Mouse (Mus musculus) spleen, postnatal 14 days (tissue): ENCODE measurements around the gene Cngb1.

Source experiments
- DNase-seq, 2 experiments: peaks; one replicate each; pipeline ENCODE4 v3.0.0; 2021 to 2022; ENCODE audit warnings: low spot score in 2 of 2

Gene Cngb1

DNA sequence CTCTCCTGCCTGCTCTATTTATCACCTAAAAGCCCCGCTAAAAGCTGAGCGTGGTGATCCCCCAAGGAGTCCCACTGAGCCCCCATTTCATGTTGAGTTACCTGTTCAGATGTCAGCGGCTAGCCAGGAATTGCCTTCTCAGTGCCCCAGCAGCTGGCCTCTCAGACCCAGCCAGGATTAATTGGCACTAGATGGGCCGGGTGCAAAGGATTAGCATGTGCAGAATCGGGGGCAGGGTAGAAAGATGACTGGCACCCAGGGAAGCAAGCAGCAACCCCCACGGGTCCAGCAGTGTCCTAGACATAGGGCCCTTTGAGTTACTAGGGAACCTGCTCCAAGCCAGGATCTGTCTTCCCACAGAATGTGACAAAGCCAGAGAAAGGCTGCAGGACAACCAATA lies at the start of gene Cngb1:
Gene Cngb1 (minus strand): TSS at position 155 of the 400 bp plus-strand sequence.
- DNase-seq = no peak

DNA sequence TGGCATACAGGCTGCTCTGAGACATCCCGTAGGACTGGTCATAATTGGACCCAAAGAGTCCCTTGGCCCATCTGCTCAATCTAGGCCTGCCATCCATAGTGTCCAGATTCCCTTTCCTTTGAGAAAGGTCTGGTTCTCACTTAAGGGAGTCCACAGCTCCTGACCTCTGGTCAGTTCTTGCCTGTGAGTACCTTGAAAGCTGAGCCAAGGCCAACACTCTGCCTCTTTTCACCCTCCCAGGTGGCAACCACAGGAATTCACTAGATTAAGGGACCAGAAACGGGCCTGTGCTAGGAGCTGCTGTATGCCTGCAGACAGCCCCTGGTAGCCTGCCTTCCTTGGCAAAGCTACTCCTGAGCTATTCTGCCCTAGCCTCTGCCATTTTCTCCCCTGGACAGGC lies 48.2 kb upstream of the Cngb1 start:
- DNase-seq = no peak

DNA sequence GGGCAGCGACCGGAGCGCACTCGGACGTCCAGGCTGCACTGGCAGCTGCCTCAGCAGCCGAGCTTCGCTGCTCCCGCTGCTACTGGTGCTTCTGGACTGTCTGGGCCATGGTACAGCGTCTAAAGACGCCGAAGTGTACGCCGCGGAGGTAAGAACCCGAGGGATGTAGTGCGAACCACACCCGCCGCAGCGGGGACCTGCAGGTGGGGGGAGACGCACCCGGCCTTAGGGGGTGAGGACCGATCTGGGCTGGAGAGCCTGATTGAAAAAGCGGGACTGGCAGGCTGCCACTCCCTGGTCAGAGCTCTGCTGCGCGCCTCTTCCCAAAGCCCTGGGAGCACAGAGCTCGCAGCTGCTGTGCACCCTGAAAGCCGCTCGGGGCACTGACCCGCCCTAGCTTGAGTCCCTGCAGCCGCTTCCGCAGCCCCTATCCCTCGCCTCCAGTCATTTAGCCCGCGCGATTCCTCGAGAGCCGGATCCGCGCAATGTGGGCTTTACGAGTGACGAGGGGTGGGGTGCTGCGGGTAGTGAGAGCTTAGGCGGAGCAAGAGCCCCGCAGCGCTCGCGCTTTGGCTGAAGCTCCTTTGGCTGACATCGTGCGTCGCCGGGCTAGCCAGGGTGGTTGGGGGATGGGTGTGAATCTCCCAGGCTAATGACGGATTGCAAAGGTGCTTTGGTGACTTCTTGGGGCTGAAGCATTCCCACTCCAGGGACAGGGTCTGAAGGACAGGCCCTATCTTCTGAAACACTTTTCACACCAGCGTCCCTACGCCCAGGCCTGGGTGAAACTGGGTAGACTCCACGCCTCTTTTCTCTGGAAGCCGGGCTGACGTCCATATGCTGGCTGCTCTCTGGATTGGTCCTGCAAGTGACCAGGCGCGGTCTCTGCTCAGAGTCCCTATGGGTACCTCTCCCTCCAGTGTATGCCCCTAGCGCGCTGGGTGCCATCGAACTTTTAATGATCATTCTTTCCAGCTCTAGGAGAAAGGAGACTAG lies 46.8 kb upstream of the Cngb1 start:
- DNase-seq = no peak

DNA sequence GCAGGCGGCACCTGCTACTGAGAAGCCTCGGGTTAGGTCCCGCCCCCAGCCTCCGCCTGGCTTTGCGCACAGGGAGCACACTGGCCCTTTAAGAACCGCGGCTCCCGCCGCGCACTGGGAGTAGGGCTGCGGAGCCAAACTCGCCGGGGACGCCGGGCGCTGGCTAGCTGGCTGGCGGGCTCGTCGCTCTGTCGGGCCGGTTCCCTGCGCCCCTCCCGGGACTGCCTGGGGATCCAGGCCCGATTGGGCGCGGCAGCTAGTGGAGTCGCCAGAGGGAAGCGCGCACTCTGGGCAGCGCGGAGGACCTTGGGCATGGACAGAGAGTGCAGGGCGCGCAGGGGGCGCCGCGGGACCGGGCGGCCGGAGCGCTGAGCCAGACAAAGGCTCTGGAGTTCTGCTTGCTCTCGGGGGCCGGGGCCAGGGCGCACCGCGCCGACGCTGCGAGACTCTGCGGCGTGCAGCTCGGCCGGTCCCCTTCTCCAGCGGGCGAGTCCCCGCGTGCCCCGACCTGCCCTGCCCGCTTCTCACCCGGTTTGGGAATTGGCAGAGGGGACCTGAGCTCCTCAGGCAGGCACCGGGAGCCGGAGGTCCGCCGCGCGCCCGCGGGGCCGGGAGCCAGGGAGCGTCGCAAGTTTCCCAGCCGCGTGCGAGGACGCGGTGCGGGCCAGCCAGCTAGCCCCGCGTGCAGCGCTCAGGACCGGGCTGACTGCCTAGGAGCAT lies 45.9 kb upstream of the Cngb1 start, which contains the start of gene Mmp15:
Gene Mmp15 (plus strand): TSS at position 118 of the 720 bp plus-strand sequence.
- no peak for DNase-seq

DNA sequence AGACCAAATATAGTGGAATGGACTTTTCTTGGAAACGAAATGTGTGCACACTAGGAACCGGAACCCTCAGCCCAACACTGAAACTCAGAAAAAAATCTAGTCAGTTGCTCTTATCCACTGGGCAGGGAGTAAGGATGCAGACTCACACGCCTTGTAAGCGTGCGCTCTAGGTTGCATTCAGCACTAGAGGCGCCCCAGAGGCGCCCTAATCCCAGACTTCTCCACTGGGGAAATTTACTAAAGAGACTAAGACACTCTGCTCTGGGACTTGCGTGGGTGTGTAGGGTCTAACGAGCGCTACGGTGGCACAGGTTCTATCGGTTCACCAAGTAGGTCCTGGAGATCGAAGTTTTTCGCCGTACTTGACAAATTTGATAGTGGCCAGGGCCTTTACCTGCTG lies 45.1 kb upstream of the Cngb1 start:
- no peak for DNase-seq

DNA sequence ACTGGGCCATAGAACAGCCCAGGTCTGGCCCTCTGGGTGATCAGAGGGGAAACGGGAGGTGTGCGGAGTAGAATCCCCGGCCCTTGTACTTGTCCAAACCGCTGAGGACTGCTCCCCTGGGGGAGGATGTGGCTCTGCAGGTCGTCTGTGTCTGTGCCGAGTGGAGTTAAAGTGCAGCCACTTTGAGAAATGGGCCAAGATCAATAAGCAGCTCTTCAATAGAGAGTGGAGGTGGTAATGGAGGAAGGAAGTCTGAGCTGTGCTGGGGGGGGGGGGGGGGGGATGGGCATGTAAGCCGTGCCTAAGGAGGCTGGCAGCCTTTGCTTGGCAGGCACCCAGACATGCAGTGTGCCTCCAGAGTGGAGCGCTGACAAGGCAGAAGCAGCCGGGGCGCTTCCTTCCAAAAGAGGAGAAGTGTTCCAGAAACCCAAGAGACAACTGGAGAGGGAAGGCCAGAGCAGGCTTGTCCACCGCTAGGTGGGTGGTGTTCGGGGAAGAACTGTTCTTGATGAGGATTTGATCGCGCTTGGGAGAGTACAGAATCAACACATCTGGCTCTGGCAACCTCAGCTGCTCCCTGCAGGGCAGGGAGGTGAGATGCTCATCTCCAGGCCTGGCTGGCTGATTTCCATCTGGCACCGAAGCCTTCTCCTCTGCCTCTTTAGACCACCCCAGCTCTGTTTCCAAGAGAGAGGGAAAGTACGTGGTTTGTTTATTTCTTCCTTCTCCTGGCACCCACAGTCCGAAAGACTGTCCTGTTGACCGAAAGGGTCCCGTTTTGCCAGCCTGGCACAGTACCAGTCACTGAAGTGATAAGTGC lies 42.6 kb upstream of the Cngb1 start:
- DNase-seq = no peak

DNA sequence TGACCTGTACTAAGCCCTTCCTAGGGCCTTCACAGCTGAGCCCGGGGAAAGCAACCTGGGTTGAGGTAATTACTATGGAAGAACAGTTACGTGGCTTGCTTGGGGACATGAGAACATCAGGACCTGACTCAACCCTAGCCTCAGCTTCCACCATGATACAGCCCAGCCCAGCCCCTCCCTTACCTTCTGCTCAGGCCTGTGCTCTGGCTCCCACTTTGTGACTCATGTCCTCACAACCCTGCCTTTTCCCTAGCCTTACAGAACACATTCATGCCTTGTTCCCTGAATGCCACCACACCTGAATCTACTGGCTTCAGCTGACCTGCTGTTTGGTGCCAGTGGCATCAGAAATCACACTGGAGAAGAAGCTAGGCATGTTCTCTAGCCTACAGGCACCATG lies 42.0 kb upstream of the Cngb1 start:
- DNase-seq = no peak

DNA sequence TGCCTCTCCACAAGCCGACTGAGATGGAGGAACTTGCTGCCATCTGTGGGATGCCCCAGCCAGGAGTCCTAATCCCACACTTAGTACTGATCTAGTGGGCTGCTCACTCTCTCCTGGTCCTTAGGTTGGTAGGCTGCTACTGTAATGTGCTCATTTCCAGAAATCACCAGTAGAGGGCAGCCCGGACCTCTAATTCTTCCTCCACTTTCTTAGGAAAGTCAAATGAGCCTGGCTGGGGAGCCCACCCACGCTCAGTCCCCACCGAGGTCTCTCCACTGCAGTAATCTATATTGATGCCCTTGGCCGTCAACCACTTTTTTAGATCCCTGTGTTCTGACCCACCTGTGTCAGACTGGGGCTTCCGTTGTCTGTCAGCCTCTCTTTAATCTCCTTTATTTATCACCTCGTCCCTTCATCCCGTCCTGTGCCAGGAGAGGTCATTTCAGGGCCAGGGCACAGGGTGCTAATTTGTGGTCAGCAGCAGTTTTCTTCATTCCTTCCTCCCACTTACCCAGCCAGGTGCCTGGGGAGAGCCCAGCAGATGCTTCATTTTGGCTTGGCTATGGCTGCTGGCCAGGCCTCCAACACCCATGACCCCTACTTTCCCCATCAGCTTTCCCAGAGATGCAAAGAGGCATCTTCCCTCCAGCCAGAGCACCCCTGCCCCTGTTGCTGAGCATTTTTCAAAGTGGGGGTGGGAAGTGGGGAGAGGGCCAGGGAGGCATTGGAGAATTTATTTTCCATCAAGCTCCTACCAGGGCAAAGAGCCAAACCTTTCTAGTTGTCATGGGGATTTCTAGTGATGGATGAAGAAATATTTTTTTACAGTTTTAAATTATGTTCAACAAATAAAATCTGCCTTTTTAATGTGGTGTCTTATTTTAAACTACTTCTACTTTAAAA lies 40.5 kb upstream of the Cngb1 start:
- DNase-seq = peak in 1 of 2 experiments; percentile 42

DNA sequence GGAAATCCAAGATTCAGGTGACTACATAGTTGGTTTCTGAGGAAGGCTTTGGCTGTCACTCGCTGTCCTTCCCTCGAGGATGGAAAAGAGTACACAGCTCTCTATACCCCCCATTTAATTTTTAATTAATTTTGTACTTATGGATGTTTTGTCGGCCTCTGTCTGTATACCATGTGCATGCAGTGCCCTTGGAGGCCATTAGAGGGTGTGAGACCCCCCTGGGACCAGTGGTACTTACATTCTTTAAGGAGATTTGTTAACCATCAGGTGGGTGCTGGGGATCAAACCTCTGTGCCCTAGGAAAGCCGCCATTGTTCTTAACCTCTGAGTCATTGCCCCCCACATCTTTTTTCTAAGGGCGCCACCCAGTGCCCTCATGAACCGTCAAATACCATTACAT lies 38.3 kb upstream of the Cngb1 start:
- DNase-seq = no peak

DNA sequence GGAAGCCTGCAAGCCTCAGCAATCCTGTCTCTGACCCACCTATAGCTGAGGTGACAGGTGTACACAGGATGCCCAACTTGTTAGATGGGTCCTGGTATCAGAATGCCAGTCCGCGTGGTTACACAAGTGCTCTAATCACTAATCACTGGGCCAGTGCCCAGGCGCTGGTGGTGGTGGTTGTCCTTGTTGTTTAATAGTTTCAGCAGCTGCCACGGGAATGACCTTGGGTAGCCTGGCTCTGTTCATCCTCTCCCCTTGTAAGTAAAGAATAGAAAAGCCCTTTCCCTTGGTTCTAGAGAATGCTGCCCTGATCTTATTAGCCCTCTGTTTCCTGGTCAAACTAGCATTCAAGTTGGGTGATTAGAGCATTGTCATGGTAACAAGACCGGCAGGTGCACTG lies 35.3 kb upstream of the Cngb1 start:
- DNase-seq = no peak

DNA sequence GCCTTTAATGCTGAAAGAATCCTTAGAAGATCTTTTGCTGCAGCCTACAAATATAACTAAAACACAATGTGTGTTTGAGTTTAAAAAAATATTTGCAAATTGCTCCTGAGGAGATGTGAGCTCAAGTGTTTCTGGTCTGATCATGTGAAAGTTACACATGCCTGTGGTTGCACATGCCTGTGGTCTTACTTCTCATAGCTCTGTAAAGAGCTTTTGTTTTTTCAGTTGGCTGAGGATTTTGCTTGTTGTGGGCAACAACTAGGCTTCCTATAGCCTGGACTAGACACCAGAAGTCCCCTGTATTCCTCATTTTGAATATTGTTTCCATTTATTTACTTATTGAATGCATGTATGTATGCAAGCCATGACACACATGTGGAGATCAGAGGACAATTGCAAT lies 30.0 kb upstream of the Cngb1 start:
- DNase-seq = no peak

DNA sequence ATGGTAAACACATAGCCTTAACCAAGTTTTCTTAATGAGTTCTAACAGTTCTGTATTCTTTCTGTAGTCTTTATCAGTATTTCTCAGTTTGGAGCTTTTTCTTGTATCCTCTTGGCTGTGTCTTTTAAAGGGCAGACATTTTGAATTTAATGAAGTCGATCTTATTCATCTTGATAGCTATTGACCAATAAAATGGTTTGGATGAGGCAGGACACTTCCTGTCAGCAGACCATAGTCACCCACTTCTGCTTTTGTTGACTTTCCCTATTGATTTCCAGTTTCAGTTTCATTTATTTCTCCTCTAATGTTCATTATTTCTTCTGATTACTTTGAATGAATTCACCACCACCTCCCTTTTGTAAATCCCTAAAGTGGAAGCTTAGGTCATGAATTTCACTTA lies 29.3 kb upstream of the Cngb1 start:
- no peak for DNase-seq

DNA sequence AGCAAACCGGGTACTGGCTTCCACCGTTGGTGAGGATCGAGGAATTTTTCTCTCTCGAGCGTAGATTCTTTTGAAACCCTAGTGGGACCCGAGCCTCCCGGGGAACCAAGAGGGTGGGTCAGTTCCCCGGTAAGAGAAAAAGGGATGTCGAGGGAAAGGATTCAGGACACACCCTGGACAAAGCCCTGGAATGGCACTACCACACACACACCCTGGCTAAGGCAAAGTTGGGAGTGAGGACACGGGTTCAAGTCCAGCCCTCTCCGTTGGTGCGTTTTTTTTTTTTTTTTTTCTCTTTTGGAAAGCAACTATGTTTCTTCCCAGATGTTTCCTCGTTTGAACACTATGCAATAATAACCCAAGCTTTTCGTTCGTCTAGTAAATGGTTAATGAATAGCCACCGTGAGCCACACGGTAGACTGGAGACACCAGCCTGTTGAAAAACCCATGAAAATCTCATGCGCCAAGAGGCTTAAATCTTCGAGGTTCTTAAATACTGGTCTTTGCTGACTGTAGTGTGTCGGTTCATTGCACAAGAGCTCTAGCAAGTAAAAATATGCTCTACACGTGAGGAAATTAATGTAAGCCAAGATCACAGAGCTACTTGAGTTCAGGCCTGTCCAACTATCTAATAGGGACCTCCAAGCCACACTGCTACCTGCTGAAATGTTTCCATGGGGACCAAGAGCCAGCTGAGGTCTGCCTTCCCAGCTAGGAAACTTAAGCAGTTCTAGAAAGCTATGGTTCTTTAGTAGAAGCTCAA lies 26.2 kb upstream of the Cngb1 start:
- no peak for DNase-seq

DNA sequence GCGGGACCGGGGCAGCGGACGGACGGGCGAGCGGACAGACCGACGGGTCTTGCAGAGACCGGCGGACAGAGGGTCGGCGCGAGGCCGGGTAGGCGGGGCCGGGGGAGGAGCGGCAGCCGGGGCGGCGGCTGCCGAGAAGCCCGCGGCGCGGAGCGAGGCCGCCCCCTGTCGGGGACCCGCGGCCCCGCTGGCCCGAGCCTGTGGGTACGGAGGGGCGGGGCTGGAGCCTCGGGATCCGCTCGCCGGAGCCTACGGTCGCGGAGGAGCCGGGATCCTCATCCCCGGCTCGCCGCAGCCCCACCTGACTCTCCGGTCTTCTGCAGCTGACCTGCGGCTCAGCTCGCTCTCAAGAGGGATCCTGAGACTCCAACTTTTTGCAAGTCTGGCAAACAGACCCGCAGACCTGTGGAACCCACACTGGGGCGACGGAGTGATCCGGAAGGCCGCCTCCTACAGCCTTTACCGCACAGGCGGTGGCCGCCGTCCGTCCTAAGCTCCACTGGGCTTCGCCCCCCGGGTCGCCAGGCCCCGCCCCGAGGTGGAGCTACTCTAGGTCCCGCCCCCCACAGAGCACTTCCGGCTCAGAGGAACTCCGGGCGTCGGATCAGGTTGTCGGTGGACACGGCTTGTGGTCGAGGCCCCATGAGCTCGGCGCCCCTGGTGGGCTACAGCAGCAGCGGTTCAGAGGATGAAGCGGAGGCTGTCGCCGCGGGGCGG lies 25.5 kb upstream of the Cngb1 start, which contains the start of the genes Zfp319 and Usb1:
Gene Zfp319 (minus strand): TSS at position 231 of the 717 bp plus-strand sequence.
Gene Usb1 (plus strand): TSS at position 565 of the 717 bp plus-strand sequence.
- peak; percentile 88 to 93 for DNase-seq

DNA sequence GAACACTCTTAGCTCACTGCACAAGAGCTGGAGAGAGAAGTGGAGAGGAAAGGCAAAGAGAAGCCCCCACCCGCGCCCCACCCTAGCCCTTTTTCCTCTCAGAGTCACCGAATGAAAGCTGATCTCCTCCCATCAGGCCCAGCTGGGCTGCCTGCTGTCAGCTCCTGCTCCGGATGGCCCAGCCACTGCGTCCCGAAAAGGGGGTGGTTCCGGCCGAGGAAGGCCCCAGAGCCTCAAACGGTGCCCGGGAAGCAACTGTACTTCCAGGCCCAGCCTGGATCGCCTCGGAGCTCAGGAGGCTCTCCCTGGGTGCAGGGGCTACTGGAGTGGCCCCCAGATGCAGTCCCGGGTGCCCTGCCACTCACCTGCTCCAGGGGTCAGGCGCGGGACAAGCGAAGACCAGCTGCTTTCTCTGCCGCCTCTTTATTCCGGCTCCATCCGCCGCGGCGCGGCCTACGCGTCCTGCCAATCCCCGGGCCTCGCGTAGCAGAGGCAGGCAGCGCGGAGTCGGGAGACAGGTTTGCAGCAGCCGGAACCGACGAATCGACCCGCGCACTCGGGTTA lies 24.9 kb upstream of the Cngb1 start:
- DNase-seq = no peak

DNA sequence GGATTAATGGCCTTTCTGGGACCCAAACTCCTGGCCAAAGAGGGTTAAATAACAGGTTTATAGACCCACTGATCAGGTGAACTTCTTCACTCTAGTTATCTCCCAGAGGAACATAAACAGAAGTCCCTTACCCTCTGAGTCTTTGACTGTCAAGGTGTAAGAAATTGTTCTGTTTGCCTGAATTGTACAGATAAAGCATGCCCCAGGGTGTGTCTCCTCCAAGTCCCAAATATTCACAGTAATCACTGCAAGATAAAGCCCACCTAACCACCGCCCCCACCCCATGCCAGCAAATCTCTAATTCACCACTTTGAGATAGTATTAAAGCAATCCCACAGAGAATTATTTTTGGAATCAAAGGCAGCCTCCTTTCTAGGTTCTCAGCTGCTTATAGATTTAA lies 24.0 kb upstream of the Cngb1 start:
- DNase-seq = no peak

DNA sequence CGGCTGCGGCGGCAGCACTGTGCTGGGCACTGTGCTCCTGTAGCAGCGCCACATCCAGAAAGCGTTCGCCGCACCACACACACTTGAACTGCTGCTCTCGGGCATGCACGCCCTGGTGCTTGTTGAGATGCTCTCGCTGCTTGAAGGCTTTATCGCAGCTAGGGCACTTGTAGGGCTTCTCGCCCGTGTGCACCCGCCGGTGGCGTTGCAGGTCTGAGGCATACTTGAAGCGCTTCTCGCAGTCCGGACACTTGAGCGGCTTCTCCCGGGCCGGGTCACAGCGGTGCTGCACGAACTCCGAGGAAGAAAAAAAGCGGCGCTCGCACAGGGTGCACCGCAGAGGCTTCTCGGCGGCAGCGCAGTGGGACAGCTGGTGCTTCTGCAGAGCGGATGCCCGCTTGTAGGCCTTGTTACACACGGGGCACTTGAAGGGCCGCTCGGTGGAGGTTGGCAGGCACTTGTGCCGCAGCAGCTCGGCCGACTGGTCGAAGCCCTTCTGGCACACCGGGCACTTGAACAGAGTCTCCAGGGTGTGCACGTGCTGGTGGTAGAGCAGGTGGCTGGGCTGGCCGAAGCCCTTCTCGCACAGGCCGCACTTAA lies 21.6 kb upstream of the Cngb1 start:
- no peak for DNase-seq

DNA sequence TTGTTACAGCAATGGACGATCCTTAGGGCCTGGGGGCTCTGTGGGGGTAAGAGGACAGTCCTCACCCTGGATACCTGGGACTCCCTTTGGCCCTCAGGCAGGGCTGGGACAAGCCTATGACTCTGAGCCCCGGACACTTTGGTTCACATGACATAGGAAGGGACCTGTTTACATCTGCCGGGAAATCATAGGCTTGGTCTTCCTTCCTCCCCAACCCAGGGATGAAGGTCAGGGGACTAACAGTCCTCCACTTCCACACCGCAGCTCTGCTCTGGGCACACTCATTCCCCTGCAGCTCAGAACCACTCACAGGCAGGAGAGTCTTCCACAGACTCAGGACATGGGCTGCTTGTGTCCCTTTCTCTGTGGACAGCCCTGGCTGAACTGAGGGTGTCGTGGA lies 20.4 kb upstream of the Cngb1 start:
- DNase-seq = no peak

DNA sequence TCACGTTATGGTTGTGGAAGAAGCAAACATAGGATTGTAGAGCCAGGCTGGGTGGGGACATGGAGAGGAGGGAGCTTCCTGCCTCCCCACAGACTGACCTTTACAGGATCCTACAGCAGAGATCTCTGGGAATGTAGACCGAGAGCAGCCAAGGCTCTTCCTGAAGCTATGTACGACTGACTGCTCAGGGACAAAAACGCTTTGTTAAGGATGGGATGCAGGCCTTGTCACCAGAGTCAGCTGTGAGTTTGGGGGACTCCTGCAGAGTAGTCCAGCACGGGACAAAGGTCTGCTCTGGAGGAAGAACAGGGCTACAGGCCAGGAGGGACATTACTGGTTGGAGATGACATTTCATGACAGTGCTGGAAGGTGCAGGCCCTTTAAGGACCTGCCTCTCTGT lies 18.3 kb upstream of the Cngb1 start:
- no peak for DNase-seq
